Mouse (Mus musculus): ENCODE data around the gene Armcx5.

GRCm38 (mm10) chrX:135768565-135768964 is 26.0 kb downstream of the Armcx5 start:
- no peak for TF ChIP-seq POLR2A (IDR thresholded peaks at IDR 0.05; ENCODE audit: borderline replicate concordance, extremely low read depth, insufficient read depth, insufficient read length, poor library complexity, severe bottlenecking)
- no peak for TF ChIP-seq CTCF (IDR thresholded peaks at IDR 0.05; ENCODE audit: borderline replicate concordance, extremely low read depth, insufficient read depth, insufficient read length)
